Mouse (Mus musculus) 3T3-L1 (cell line): ENCODE measurements around the gene Gpr152.

Experiments used
- DNase-seq: peaks from one replicate; pipeline ENCODE4 v3.0.0-alpha.2; 2015; ENCODE audit warnings: low read depth, low spot score

Gpr152 gene

GRCm38 (mm10) chr19:4130106-4130505 lies 9.5 kb upstream of the Gpr152 start:
- peak; percentile 44 for DNase-seq

DNA sequence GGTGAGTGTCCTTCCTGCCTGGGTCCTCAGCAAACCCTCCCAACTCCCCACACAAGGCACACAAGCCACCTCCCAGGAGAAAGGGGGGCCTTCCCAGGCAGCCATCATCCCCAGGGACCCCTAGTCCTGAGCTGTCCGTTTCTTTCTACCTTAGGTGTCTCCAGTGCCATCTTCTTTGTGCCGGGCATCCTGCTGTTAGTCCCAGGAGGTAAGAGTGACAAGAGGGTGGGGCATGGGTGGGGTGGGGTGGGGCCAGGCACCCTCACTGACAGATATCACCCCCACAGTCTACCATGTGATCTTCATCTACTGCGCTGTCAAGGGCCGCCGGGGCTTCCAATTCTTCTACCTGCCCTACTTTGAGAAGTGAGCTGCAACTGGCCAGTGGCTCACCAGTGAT lies 8.5 kb upstream of the Gpr152 start:
- DNase-seq, result no peak

- DNase-seq, result no peak
These were observed 7.8 kb upstream of the Gpr152 start for GRCm38 (mm10) chr19:4131768-4132167.

GRCm38 (mm10) chr19:4134354-4134753 lies 5.2 kb upstream of the Gpr152 start:
- no peak for DNase-seq

GRCm38 (mm10) chr19:4135229-4135962 lies 4.2 kb upstream of the Gpr152 start:
- peak; percentile 67 for DNase-seq

GRCm38 (mm10) chr19:4135963-4136345 lies 3.6 kb upstream of the Gpr152 start:
- DNase-seq, result peak; percentile 80

DNA sequence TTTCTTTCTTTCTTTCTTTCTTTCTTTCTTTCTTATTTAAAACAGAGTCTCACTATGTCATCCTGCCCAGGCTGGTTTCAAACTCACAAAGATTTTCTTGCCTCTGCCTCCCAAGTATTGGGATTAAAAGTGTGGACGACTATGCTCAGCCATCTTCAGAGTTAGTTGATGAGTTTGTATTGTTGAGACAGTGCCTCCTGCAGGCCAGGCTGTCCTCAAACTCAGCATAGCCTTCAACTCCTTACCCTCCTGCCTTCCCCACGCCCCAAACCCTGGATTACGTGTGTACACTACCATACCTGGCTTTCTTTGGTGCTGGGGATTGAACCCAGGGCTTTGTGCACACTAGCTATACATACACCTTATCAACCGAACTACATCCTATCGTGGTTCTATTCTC lies 3.1 kb upstream of the Gpr152 start:
- peak; percentile 48 for DNase-seq

DNA sequence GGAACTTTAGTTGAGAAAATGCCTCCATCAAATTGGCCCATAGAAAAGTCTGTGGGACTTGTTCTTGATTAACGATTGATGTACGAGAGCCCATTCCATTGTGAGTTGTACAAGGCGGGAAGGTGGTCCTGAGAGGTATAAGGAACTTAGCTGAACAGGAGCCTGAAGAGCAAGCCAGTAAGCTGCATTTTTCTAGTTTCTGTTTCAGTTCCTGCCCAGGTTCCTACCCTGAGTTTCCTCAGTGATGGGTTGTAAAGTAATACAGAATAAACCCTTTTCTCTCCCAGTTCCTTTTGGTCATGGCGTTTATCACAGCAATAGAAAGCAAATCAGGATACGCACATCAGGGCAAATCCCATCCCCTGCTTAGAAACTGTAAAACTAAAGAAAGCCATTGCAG lies 1.7 kb upstream of the Gpr152 start:
- no peak for DNase-seq

- no peak for DNase-seq
These were observed 560 bp downstream of the Gpr152 start for GRCm38 (mm10) chr19:4140147-4140546.

DNA sequence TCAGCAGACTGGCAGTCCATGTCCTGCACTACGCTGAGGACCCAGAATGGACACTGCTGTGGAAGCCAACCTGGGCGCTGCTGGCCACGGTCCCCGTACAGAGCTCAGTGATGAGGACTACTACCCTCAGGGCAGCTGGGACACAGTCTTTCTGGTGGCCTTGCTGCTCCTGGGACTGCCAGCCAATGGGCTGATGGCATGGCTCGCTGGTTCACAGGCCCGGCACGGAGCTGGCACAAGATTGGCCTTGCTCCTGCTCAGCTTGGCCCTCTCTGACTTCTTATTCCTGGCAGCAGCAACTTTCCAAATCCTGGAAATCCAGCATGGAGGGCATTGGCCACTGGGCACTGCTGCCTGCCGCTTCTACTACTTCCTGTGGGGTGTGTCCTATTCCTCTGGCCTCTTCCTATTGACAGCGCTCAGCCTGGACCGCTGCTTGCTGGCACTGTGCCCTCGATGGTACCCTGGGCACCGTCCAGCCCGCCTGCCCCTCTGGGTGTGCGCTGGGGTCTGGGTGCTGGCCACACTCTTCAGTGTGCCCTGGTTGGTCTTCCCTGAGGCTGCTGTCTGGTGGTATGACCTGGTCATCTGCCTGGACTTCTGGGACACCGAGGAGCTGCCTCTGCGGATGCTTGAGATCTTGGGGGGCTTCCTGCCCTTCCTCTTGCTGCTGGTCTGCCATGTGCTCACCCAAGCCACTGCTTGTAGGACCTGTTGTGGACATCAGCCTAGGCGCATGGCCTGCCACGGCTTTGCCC lies 3.0 kb downstream of the Gpr152 start:
- DNase-seq, result no peak

GRCm38 (mm10) chr19:4143759-4144268 lies 4.2 kb downstream of the Gpr152 start, which contains the start of gene Cabp4:
TSS of gene Cabp4 (minus strand) at chr19:4144033.
- no peak for DNase-seq

GRCm38 (mm10) chr19:4144550-4145498 lies 5.2 kb downstream of the Gpr152 start:
- DNase-seq, result no peak

DNA sequence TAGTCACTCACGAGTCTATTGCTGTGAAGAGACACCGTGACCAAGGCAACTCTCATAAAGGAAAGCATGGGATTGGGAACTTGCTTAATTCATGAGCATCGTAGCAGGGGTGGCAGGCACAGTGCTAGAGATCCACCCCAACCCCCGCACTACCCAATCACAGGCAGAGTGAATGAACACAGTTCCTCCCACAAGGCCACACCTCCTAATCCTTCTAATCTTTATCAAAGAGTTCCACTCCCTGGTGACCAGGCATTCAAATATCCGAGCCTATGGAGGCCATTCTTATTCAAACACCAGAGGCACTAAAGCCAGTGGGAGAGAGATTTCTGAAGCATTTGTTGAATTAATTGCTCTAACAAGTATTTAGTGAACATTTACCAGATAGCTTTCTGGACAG lies 6.3 kb downstream of the Gpr152 start:
- no peak for DNase-seq

DNA sequence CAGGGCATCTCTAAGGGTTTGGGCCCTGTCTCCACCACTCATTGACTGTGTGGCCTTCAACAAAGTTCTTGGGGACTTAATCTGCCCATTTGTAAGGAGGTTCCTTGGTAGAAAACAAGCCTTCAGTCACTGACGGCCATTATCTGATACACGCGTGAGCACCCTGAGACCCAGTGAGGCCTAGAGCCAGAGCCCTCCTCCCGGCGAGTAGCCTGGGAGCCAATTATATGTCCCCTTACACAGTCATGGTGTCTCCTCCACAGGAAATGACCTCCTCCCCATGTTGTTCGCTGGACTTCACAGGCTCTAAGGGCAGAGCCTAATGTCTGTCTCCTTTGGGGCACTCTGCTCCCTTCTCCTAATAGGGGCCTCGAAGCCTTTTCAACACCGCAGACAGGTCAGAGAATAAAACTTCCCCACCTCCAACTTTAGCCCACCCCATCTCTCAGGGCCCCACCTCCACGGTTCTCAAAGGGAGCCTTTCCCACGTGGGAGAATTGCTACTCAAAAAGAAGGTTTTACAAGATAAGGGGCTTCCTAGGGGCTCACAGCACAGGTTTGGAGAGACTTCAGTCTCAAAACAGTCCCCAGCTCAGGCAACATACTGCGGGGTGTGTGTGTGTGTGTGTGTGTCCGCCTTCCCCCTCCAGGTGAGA lies 6.9 kb downstream of the Gpr152 start:
- no peak for DNase-seq

GRCm38 (mm10) chr19:4147022-4147405 lies 7.4 kb downstream of the Gpr152 start:
- DNase-seq, result no peak

DNA sequence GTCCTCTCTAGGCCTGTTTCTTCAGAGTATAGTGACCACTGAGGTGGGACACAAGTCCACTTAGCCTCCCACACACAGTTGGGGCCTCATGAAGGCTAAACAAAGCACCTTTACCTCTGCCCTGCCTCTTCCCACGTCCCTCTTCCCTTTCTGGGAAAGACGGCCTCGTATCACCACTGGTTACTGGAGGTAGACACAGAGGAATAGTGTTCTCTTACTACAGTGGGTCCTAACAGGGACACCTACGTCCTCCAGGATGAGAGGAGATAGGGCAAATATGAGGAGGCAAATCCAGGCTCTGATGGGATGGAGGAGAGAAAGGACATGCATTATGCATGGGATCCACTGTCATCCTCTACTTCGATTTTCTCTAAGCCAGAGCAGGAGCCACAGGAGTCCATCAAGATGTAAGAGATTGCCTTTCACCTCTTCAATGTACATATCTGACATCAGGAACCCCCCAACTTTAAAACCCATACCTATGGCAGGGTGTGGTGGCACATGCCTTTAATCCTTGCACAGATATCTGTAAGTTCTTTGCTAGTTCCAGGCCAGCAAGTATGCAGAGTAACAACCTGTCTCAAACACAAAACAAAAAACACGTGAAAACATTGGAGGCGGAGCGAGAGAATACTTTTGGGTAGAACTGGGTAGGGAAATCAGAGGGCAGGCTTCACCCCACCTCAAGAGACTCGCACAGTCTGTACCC lies 8.3 kb downstream of the Gpr152 start:
- no peak for DNase-seq

- peak; percentile 95 for DNase-seq
These were observed 8.9 kb downstream of the Gpr152 start, which contains the start of gene Coro1b for GRCm38 (mm10) chr19:4148491-4148806. TSS of gene Coro1b (plus strand) at chr19:4148619.

DNA sequence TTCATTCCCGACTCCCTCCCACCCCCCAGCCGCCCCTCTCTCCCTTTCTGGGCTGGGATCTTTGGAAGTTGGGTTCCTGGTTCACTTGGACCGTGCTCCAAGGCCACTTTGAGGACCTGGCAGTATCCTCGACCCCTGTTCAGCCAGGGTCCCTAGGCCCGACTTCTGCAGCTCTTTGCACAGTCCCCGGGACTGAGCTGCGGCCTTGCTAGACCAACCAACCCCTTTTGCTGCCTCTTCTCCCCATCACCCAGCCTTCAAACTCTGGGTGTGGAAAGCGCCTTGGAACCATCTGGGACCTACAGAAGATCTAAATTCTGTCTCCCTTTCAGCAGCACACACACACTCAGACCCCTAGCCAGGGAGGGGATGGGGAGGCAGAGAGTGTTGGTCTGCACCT lies 9.2 kb downstream of the Gpr152 start:
- no peak for DNase-seq

GRCm38 (mm10) chr19:4149283-4149682 lies 9.7 kb downstream of the Gpr152 start:
- DNase-seq, result no peak

DNA sequence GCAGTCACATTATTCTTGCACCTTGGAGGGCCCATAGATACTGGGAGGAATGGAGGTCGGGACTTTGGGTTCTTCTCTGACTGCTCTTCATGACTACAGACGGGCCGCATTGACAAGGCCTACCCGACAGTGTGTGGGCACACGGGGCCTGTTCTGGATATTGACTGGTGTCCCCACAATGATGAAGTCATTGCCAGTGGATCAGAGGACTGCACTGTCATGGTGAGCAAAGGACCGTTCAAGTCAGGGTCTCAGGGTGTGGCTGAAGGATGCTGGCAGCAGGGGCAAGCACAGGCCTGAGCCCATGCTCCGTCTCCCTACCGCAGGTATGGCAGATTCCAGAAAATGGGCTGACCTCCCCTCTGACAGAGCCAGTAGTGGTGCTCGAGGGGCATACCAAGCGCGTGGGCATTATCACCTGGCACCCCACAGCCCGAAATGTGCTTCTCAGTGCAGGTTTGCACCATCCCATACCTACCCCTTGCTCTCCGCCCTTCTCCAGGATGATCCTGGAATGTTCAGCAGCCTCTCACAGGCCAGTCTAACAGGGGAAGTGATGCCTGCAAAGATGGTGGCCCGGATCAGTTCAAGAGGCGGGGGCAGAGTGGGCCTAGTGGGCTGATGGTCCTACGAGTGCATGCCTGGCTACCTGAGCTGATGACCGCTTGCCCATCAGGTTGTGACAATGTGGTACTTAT lies 10.3 kb downstream of the Gpr152 start:
- DNase-seq, result no peak
